Mouse (Mus musculus) kidney, embryonic 14.5 days (tissue): ENCODE results near the gene Zbtb7b. TPM values are rescaled to one million over a fixed set of nuclear protein-coding genes. Genes with fewer than 3 reads are reported as not detected.

Experiments used
- ATAC-seq: fragments of 200-750 bp; cut with Nextera tagmentation; 2 replicates; pipeline ENCODE4 v1.8.0; 2017; ENCODE audit warnings: moderate number of reproducible peaks, mild to moderate bottlenecking, moderate TSS enrichment, moderate library complexity; ENCODE audit not compliant: low FRiP score, low TSS enrichment
- H3K27ac ChIP-seq: fragments of 300-500 bp; sonication (generic); 2 replicates; pipeline ENCODE4 v1.5.1; 2014; ENCODE audit warnings: low read depth, mild to moderate bottlenecking, low read length, moderate library complexity, mixed read lengths
- H3K27me3 ChIP-seq: fragments of 300-500 bp; sonication (generic); 2 replicates; pipeline ENCODE4 v1.6.1; 2014; ENCODE audit warnings: mild to moderate bottlenecking, low read length; ENCODE audit not compliant: control insufficient read depth, insufficient read depth
- H3K36me3 ChIP-seq: fragments of 300-500 bp; sonication (generic); 2 replicates; pipeline ENCODE4 v1.6.1; 2014; ENCODE audit warnings: low read length, mixed read lengths; ENCODE audit not compliant: control insufficient read depth, insufficient read depth
- H3K4me1 ChIP-seq: fragments of 300-500 bp; sonication (generic); 2 replicates; pipeline ENCODE4 v1.6.1; 2014; ENCODE audit warnings: low read length, mixed read lengths; ENCODE audit not compliant: control insufficient read depth, insufficient read depth
- H3K4me2 ChIP-seq: fragments of 300-500 bp; sonication (generic); replicated peaks from 2 replicates; pipeline ENCODE4 v1.6.1; 2014; ENCODE audit warnings: low read depth, mild to moderate bottlenecking, low read length
- H3K4me3 ChIP-seq: fragments of 300-500 bp; sonication (generic); 2 replicates; pipeline ENCODE4 v1.5.1; 2014; ENCODE audit warnings: mild to moderate bottlenecking, low read length
- H3K9ac ChIP-seq: fragments of 300-500 bp; sonication (generic); 2 replicates; pipeline ENCODE4 v1.6.1; 2014; ENCODE audit warnings: low read depth, mild to moderate bottlenecking, low read length, moderate library complexity
- H3K9me3 ChIP-seq: fragments of 300-500 bp; sonication (generic); 2 replicates; pipeline ENCODE4 v1.6.1; 2016; ENCODE audit warnings: low read length; ENCODE audit not compliant: control insufficient read depth
- WGBS: fragments of 180-500 bp; shearing (Covaris S2); extraction: QIAGEN DNeasy Blood & Tissue Kit; methylation state at CpG from one replicate; pipeline ENCODE4 v1.1.7; 2014; 5-methylcytosine and 5-hydroxymethylcytosine counted together
- polyA plus RNA-seq: library from polyadenylated mRNA; unstranded; fragments of >200 nt; fragmentation: Nextera tagmentation; extraction: Ambion mirVana; gene quantifications from 2 replicates; pipeline ENCODE4 v1.2.1, GENCODE M21; 2014

Gene Zbtb7b
- polyA plus RNA-seq: 1.8 and 2.2 TPM in 2 replicates

DNA sequence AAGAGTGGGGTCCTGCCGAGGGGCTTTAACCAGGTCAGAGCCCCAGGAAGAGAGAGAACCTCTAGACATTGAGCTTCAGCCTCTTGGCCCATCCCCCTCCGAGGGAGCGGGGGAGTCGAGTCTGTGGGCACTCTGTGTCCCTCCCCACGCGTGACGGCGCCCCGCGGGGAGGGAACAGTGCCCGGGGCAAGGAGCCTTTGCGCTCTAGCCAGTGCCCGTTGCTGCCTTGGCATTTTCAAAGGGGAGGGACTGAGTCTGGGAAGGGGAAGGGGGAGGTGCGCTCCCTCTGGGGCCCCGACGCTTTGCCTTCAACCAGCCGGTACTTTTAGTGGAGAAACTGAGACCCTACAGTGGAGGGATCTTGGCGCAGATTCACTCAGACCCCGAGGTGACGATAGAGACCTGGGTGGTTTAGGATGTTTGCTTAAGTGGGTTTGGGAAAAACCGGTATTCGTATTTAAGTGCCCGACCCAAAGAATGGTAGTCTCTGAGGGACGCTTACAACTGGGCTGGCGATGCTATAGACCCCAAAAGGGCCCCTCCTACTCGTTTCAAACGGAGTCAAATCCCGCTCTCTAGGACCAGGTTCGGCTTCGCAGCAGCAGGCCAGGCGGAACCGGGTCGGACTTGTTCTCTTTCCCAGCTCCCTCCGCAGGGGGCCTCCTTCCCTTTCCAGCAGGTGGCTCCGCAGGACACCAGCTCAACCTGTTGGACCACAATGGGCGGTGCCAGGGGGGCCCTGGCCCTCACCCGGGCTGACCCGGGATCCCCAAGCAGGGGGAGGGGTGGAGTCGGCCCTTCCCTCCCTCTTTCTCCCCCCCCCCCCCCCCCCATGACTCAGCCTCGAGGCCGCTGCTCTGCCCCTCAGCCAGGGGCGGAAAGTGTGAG is at the start of gene Zbtb7b:
Gene Zbtb7b (minus strand): TSS at position 771 of the 888 bp plus-strand sequence.
- peak within 1 kb of the TSS; percentile 51 for H3K4me3 ChIP-seq
- H3K4me1 ChIP-seq: peaks cover 32% of the 10 kb centered on the region
- H3K9ac ChIP-seq: peak within 1 kb of the TSS; percentile 57; the same call in 1 of the 2 replicates
- ATAC-seq: peak; percentile 57
- H3K9me3 ChIP-seq: no peaks in the 10 kb centered on the region
- WGBS: under 1% methylated on average over 42 of the region's 42 CpGs
- H3K27ac ChIP-seq: peak within 1 kb of the TSS; percentile 74
- no peaks in the 10 kb centered on the region for H3K27me3 ChIP-seq
- H3K4me2 ChIP-seq: peak within 1 kb of the TSS; percentile 99
- H3K36me3 ChIP-seq: no peaks in the 10 kb centered on the region

- Histone ChIP-seq H3K9ac (no peak overlapping the region), H3K9me3 (no peaks in the 10 kb centered on the region), H3K4me3 (no peak overlapping the region), H3K27me3 (no peaks in the 10 kb centered on the region), H3K4me2 (no peak overlapping the region), H3K4me1 (peaks cover 7% of the 10 kb centered on the region), H3K27ac (no peak overlapping the region), H3K36me3 (peaks cover 6% of the 10 kb centered on the region; the same call in 1 of the 2 replicates)
- no peak for ATAC-seq
- WGBS: 90% methylated on average over 2 of the region's 2 CpGs
These were observed 46.1 kb upstream of the Zbtb7b start for GRCm38 (mm10) chr3:89440691-89441090.

GRCm38 (mm10) chr3:89437269-89437668 is 42.7 kb upstream of the Zbtb7b start:
- Histone ChIP-seq H3K4me2 (peak overlapping the region; percentile 60), H3K9ac (peak overlapping the region; percentile 34; the same call in 1 of the 2 replicates), H3K27me3 (no peaks in the 10 kb centered on the region), H3K36me3 (peaks cover 24% of the 10 kb centered on the region), H3K27ac (peak overlapping the region; percentile 39; the same call in 1 of the 2 replicates), H3K4me1 (peaks cover 7% of the 10 kb centered on the region), H3K4me3 (peak overlapping the region; percentile 38), H3K9me3 (no peaks in the 10 kb centered on the region)
- no peak for ATAC-seq
- WGBS: 36% methylated on average over 5 of the region's 5 CpGs

DNA sequence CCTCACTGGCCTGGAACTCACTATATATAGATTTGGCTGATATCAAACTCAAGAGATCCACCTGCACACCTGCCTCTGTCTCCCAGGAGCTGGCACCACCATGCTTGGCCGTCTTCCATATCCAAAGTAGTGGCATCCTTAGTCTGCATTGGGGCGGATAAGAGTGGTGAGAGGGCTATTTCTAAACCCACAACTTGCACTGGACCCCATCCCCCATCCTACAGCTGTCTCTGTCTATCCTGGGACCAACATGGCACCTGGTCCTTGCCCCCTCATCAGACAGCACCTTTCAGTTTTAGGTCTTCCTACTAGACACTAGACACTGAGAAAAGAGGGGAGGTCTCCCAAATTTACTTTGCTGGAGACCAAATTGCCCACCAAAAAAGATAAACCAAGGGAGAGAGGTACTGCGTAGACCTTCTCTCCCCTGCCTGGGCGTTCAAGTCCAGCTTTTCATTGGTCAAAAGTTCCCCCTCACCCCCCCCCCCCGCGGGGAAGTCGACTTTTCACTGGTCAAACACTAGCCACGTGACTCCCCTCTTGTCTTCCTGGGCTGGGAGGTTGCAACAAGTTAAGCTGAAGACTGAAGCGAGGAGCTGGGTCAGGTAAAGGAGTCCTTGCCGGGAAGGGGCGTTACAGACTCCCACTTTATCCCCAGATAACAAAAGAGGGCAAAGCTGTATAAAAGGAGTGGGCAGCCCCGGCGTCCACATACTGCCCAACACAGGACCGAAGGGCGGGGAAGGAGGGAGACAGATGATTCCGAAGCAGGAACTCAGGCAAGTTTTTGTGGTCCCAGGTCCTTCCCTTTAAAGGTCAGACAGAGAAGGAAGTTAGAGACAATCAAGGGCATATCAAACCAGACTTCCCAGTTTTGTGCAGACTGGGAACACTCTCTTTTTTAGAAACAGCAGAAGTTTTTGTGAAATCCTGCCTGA is 41.9 kb upstream of the Zbtb7b start, which contains the start of gene Pbxip1:
Gene Pbxip1 (plus strand): TSS at position 531 of the 938 bp plus-strand sequence.
- Histone ChIP-seq H3K4me2 (peak within 1 kb of the TSS; percentile 60), H3K9me3 (no peaks in the 10 kb centered on the region), H3K4me1 (peaks cover 8% of the 10 kb centered on the region), H3K9ac (peak within 1 kb of the TSS; percentile 34; the same call in 1 of the 2 replicates), H3K27ac (peak within 1 kb of the TSS; percentile 39; the same call in 1 of the 2 replicates), H3K4me3 (peak within 1 kb of the TSS; percentile 38), H3K27me3 (no peaks in the 10 kb centered on the region), H3K36me3 (peaks cover 27% of the 10 kb centered on the region)
- ATAC-seq: peak; percentile 74
- WGBS: 9% methylated on average over 16 of the region's 16 CpGs

GRCm38 (mm10) chr3:89435041-89435440 is 40.5 kb upstream of the Zbtb7b start:
- no peak overlapping the region for H3K9ac ChIP-seq
- 76% methylated on average over 7 of the region's 7 CpGs for WGBS
- no peaks in the 10 kb centered on the region for H3K9me3 ChIP-seq
- H3K27me3 ChIP-seq: no peaks in the 10 kb centered on the region
- peaks cover 27% of the 10 kb centered on the region for H3K36me3 ChIP-seq
- H3K27ac ChIP-seq: no peak overlapping the region
- H3K4me2 ChIP-seq: no peak overlapping the region
- no peak for ATAC-seq
- no peak overlapping the region for H3K4me3 ChIP-seq
- H3K4me1 ChIP-seq: peaks cover 16% of the 10 kb centered on the region

DNA sequence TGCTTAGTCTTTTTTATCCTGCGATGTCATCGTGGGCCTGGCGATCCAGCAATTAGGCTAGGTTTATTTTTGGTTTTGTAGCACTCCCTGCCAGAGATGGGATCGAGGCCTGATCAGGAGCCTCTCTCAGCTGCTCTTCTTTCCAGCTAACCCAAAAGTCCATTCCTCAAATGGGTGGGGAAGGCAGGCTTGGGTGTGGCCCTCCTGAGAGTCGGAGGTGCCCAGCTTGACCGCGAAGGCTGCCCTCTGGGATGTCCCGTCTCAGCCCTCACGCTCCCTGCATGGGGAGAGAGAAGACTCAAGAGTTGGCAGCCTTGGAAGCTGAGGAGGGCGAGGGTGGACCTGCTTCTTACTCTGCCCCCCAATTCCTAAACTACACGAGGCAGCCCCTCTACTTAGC is 40.0 kb upstream of the Zbtb7b start:
- WGBS: 87% methylated on average over 11 of the region's 11 CpGs
- Histone ChIP-seq H3K36me3 (peaks cover 27% of the 10 kb centered on the region), H3K4me3 (no peak overlapping the region), H3K4me2 (no peak overlapping the region), H3K9me3 (no peaks in the 10 kb centered on the region), H3K9ac (no peak overlapping the region), H3K27ac (no peak overlapping the region), H3K4me1 (peaks cover 16% of the 10 kb centered on the region), H3K27me3 (no peaks in the 10 kb centered on the region)
- no peak for ATAC-seq

DNA sequence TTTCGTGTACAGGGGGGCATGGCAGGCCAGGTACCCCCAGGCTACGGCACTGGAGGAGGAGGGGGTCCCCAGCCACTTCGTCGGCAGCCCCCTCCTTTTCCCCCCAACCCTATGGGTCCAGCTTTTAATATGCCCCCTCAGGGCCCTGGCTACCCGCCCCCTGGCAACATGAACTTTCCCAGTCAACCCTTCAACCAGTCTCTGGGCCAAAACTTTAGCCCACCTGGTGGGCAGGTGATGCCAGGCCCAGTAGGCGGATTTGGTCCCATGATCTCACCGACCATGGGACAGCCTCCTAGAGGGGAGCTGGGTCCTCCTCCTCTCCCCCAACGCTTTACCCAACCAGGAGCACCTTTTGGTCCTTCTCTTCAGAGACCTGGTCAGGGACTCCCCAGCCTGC is 38.0 kb upstream of the Zbtb7b start:
- no peak for ATAC-seq
- H3K36me3 ChIP-seq: peaks cover 33% of the 10 kb centered on the region
- H3K27me3 ChIP-seq: no peaks in the 10 kb centered on the region
- no peaks in the 10 kb centered on the region for H3K9me3 ChIP-seq
- no peak overlapping the region for H3K4me2 ChIP-seq
- no peak overlapping the region for H3K4me3 ChIP-seq
- 92% methylated on average over 8 of the region's 8 CpGs for WGBS
- H3K9ac ChIP-seq: no peak overlapping the region
- no peak overlapping the region for H3K27ac ChIP-seq
- peaks cover 16% of the 10 kb centered on the region for H3K4me1 ChIP-seq

GRCm38 (mm10) chr3:89430171-89431159 is 35.9 kb upstream of the Zbtb7b start, which contains the start of gene Pygo2:
TSS of gene Pygo2 (plus strand) at chr3:89430214.
- H3K27me3 ChIP-seq: no peaks in the 10 kb centered on the region
- peak; percentile 97 for ATAC-seq
- WGBS: 2% methylated on average over 67 of the region's 68 CpGs

More at GRCm38 (mm10) chr3:89430171-89431159, 35.9 kb upstream of the Zbtb7b start, which contains the start of gene Pygo2:
- H3K9ac ChIP-seq: peak within 1 kb of the TSS; percentile 71
- peak within 1 kb of the TSS; percentile 72 for H3K4me3 ChIP-seq
- H3K9me3 ChIP-seq: no peaks in the 10 kb centered on the region
- peak within 1 kb of the TSS; percentile 48 for H3K4me2 ChIP-seq
- H3K4me1 ChIP-seq: peaks cover 9% of the 10 kb centered on the region
- peak within 1 kb of the TSS; percentile 89 for H3K27ac ChIP-seq
- peaks cover 53% of the 10 kb centered on the region for H3K36me3 ChIP-seq
